Mouse (Mus musculus): ENCODE results near the gene Tbc1d22b.

Gene Tbc1d22b

GRCm38 (mm10) chr17:29549543-29550428, at the start of gene Tbc1d22b, which contains the start of gene Gm17657:
Gene Tbc1d22b, plus strand, starts transcription at chr17:29549785.
Gene Gm17657, minus strand, starts transcription at chr17:29549638.
- WGBS: under 1% methylated on average over 44 of the region's 44 CpGs

GRCm38 (mm10) chr17:29500243-29500740, 49.3 kb upstream of the Tbc1d22b start:
- WGBS: 91% methylated on average over 7 of the region's 7 CpGs

GRCm38 (mm10) chr17:29500802-29501469, 48.6 kb upstream of the Tbc1d22b start:
- WGBS: 85% methylated on average over 17 of the region's 17 CpGs

GRCm38 (mm10) chr17:29502005-29502668, 47.4 kb upstream of the Tbc1d22b start:
- 82% methylated on average over 7 of the region's 7 CpGs for WGBS

GRCm38 (mm10) chr17:29502669-29503665, 46.6 kb upstream of the Tbc1d22b start:
- WGBS: 18% methylated on average over 32 of the region's 32 CpGs

- WGBS: 76% methylated on average over 5 of the region's 5 CpGs
These were observed 45.9 kb upstream of the Tbc1d22b start for GRCm38 (mm10) chr17:29503700-29504099.

- WGBS: 81% methylated on average over 12 of the region's 12 CpGs
These were observed 40.5 kb upstream of the Tbc1d22b start for GRCm38 (mm10) chr17:29508927-29509608.

- WGBS: 86% methylated on average over 8 of the region's 8 CpGs
These were observed 38.9 kb upstream of the Tbc1d22b start for GRCm38 (mm10) chr17:29510691-29511090.

- WGBS: 64% methylated on average over 13 of the region's 13 CpGs
These were observed 36.4 kb upstream of the Tbc1d22b start for GRCm38 (mm10) chr17:29513044-29513730.

GRCm38 (mm10) chr17:29514435-29514834, 35.1 kb upstream of the Tbc1d22b start:
- WGBS: under 1% methylated on average over 11 of the region's 11 CpGs

GRCm38 (mm10) chr17:29518665-29519064, 30.9 kb upstream of the Tbc1d22b start:
- WGBS: 86% methylated on average over 5 of the region's 5 CpGs

- WGBS: 78% methylated on average over 8 of the region's 8 CpGs
These were observed 29.9 kb upstream of the Tbc1d22b start for GRCm38 (mm10) chr17:29519731-29520130.

- 74% methylated on average over 2 of the region's 2 CpGs for WGBS
These were observed 24.0 kb upstream of the Tbc1d22b start for GRCm38 (mm10) chr17:29525613-29526012.

GRCm38 (mm10) chr17:29528568-29529187, 20.9 kb upstream of the Tbc1d22b start:
- 68% methylated on average over 8 of the region's 8 CpGs for WGBS

- 90% methylated on average over 6 of the region's 6 CpGs for WGBS
These were observed 19.1 kb upstream of the Tbc1d22b start for GRCm38 (mm10) chr17:29530508-29530907.

- 77% methylated on average over 9 of the region's 9 CpGs for WGBS
These were observed 18.3 kb upstream of the Tbc1d22b start for GRCm38 (mm10) chr17:29531278-29531677.

- 48% methylated on average over 10 of the region's 10 CpGs for WGBS
These were observed 17.7 kb upstream of the Tbc1d22b start for GRCm38 (mm10) chr17:29531757-29532384.

GRCm38 (mm10) chr17:29533866-29534265, 15.7 kb upstream of the Tbc1d22b start:
- 89% methylated on average over 11 of the region's 11 CpGs for WGBS

GRCm38 (mm10) chr17:29540426-29540825, 9.2 kb upstream of the Tbc1d22b start:
- 89% methylated on average over 8 of the region's 8 CpGs for whole genome bisulfite sequencing
